Mouse (Mus musculus): ENCODE measurements around the gene Ccnd3. TPM values are rescaled to one million over a fixed set of nuclear protein-coding genes. Genes with fewer than 3 reads are reported as not detected.

Ccnd3 gene
- polyA plus RNA-seq, 1 experiment, result 417 TPM

- peaks cover 24% of the 10 kb centered on the region for H3K4me1 ChIP-seq (ENCODE audit: control insufficient read depth, insufficient read depth, low read length)
- 77% methylated on average over 5 of the region's 5 CpGs for WGBS
These were observed 27.5 kb downstream of the Ccnd3 start for GRCm38 (mm10) chr17:47532364-47532763.

GRCm38 (mm10) chr17:47533691-47534090, 28.8 kb downstream of the Ccnd3 start:
- no peak overlapping the region for H3K27ac ChIP-seq (ENCODE audit: control insufficient read depth, insufficient read depth, low read depth, low read length, poor library complexity)
- WGBS, result 95% methylated on average over 13 of the region's 13 CpGs
- no peak overlapping the region for H3K4me3 ChIP-seq (replicated peaks; ENCODE audit: control insufficient read depth, low read depth, low read length)
- TF ChIP-seq CTCF (IDR thresholded peaks at IDR 0.05; ENCODE audit: control insufficient read depth, insufficient read depth, low read length), result no peak
- TF ChIP-seq POLR2A (IDR thresholded peaks at IDR 0.05; ENCODE audit: borderline replicate concordance, control insufficient read depth, low read depth, low read length), result no peak
- peaks cover 18% of the 10 kb centered on the region for H3K4me1 ChIP-seq (ENCODE audit: control insufficient read depth, insufficient read depth, low read length)

More at GRCm38 (mm10) chr17:47532364-47532763, 27.5 kb downstream of the Ccnd3 start:
- Histone ChIP-seq H3K27ac (ENCODE audit: control insufficient read depth, insufficient read depth, low read depth, low read length, poor library complexity) (peak overlapping the region; percentile 42; the same call in 1 of the 2 replicates), H3K4me3 (replicated peaks; ENCODE audit: control insufficient read depth, low read depth, low read length) (no peak overlapping the region)
- TF ChIP-seq CTCF (IDR thresholded peaks at IDR 0.05; ENCODE audit: control insufficient read depth, insufficient read depth, low read length), result no peak
- no peak for TF ChIP-seq POLR2A (IDR thresholded peaks at IDR 0.05; ENCODE audit: borderline replicate concordance, control insufficient read depth, low read depth, low read length)

DNA sequence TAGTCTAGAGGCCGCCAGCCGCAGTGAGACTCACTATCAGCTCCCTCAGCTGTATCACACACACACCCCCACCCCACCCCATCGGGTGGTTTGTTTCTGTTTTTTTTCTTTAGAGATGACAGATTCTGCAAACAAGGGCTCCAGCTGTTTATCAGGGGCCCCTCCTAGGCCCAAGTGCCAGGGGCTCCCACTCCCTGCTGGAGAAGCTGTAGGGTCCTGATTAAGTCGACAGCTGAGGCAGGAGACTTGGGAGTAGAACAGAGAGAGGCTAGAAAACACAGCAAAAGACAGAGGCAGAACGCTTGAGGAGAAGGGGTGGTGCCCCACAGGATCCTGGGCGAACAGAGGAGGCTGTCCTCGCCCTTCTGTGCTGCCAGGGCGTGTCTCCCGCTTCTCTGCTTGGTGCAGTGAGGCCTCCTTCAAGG, 31.0 kb downstream of the Ccnd3 start:
- whole genome bisulfite sequencing, result 58% methylated on average over 9 of the region's 9 CpGs
- Histone ChIP-seq H3K4me1 (ENCODE audit: control insufficient read depth, insufficient read depth, low read length) (peaks cover 14% of the 10 kb centered on the region), H3K27ac (ENCODE audit: control insufficient read depth, insufficient read depth, low read depth, low read length, poor library complexity) (peak overlapping the region; percentile 87)

GRCm38 (mm10) chr17:47538049-47538448, 33.2 kb downstream of the Ccnd3 start:
- 90% methylated on average over 3 of the region's 3 CpGs for WGBS
- TF ChIP-seq POLR2A (IDR thresholded peaks at IDR 0.05; ENCODE audit: borderline replicate concordance, control insufficient read depth, low read depth, low read length), result no peak
- no peak for TF ChIP-seq CTCF (IDR thresholded peaks at IDR 0.05; ENCODE audit: control insufficient read depth, insufficient read depth, low read length)
- no peak overlapping the region for H3K4me3 ChIP-seq (replicated peaks; ENCODE audit: control insufficient read depth, low read depth, low read length)
- H3K27ac ChIP-seq (ENCODE audit: control insufficient read depth, insufficient read depth, low read depth, low read length, poor library complexity), result no peak overlapping the region
- peaks cover 9% of the 10 kb centered on the region for H3K4me1 ChIP-seq (ENCODE audit: control insufficient read depth, insufficient read depth, low read length)

More for the DNA sequence above, 31.0 kb downstream of the Ccnd3 start:
- TF ChIP-seq POLR2A (IDR thresholded peaks at IDR 0.05; ENCODE audit: borderline replicate concordance, control insufficient read depth, low read depth, low read length), result peak; percentile 52; the same call in 1 of the 2 replicates
- no peak for TF ChIP-seq CTCF (IDR thresholded peaks at IDR 0.05; ENCODE audit: control insufficient read depth, insufficient read depth, low read length)
- H3K4me3 ChIP-seq (replicated peaks; ENCODE audit: control insufficient read depth, low read depth, low read length), result no peak overlapping the region

- no peak for TF ChIP-seq CTCF (IDR thresholded peaks at IDR 0.05; ENCODE audit: control insufficient read depth, insufficient read depth, low read length)
- TF ChIP-seq POLR2A (IDR thresholded peaks at IDR 0.05; ENCODE audit: borderline replicate concordance, control insufficient read depth, low read depth, low read length), result no peak
- Histone ChIP-seq H3K4me1 (ENCODE audit: control insufficient read depth, insufficient read depth, low read length) (peaks cover 12% of the 10 kb centered on the region), H3K27ac (ENCODE audit: control insufficient read depth, insufficient read depth, low read depth, low read length, poor library complexity) (no peak overlapping the region), H3K4me3 (replicated peaks; ENCODE audit: control insufficient read depth, low read depth, low read length) (no peak overlapping the region)
- 86% methylated on average over 4 of the region's 4 CpGs for WGBS
These were observed 34.3 kb downstream of the Ccnd3 start for GRCm38 (mm10) chr17:47539128-47539527.

GRCm38 (mm10) chr17:47542061-47542460, 37.2 kb downstream of the Ccnd3 start:
- peaks cover 8% of the 10 kb centered on the region for H3K4me1 ChIP-seq (ENCODE audit: control insufficient read depth, insufficient read depth, low read length)
- TF ChIP-seq CTCF (IDR thresholded peaks at IDR 0.05; ENCODE audit: control insufficient read depth, insufficient read depth, low read length) (no peak), POLR2A (IDR thresholded peaks at IDR 0.05; ENCODE audit: borderline replicate concordance, control insufficient read depth, low read depth, low read length) (no peak)
- WGBS, result 4% methylated on average over 5 of the region's 5 CpGs
- H3K27ac ChIP-seq (ENCODE audit: control insufficient read depth, insufficient read depth, low read depth, low read length, poor library complexity), result no peak overlapping the region
- no peak overlapping the region for H3K4me3 ChIP-seq (replicated peaks; ENCODE audit: control insufficient read depth, low read depth, low read length)

GRCm38 (mm10) chr17:47543051-47543650, 38.3 kb downstream of the Ccnd3 start:
- H3K4me1 ChIP-seq (ENCODE audit: control insufficient read depth, insufficient read depth, low read length), result peaks cover 8% of the 10 kb centered on the region
- WGBS, result 22% methylated on average over 7 of the region's 7 CpGs
- no peak overlapping the region for H3K4me3 ChIP-seq (replicated peaks; ENCODE audit: control insufficient read depth, low read depth, low read length)
- TF ChIP-seq POLR2A (IDR thresholded peaks at IDR 0.05; ENCODE audit: borderline replicate concordance, control insufficient read depth, low read depth, low read length), result no peak
- TF ChIP-seq CTCF (IDR thresholded peaks at IDR 0.05; ENCODE audit: control insufficient read depth, insufficient read depth, low read length), result no peak
- peak overlapping the region; percentile 10; the same call in 1 of the 2 replicates for H3K27ac ChIP-seq (ENCODE audit: control insufficient read depth, insufficient read depth, low read depth, low read length, poor library complexity)

- Histone ChIP-seq H3K4me3 (replicated peaks; ENCODE audit: control insufficient read depth, low read depth, low read length) (no peak overlapping the region), H3K4me1 (ENCODE audit: control insufficient read depth, insufficient read depth, low read length) (peaks cover 8% of the 10 kb centered on the region), H3K27ac (ENCODE audit: control insufficient read depth, insufficient read depth, low read depth, low read length, poor library complexity) (no peak overlapping the region)
- 87% methylated on average over 12 of the region's 12 CpGs for WGBS
- TF ChIP-seq CTCF (IDR thresholded peaks at IDR 0.05; ENCODE audit: control insufficient read depth, insufficient read depth, low read length), result no peak
- TF ChIP-seq POLR2A (IDR thresholded peaks at IDR 0.05; ENCODE audit: borderline replicate concordance, control insufficient read depth, low read depth, low read length), result no peak
These were observed 40.3 kb downstream of the Ccnd3 start for GRCm38 (mm10) chr17:47545154-47545553.

All from bone marrow, adult 2 months (tissue).